Mouse (Mus musculus) cerebellum, adult 2 months (tissue): Measurements from ENCODE around the gene Tal1.

Experiments used
- CTCF ChIP-seq: fragments of 200-500 bp; IDR thresholded peaks from 2 replicates; pipeline ENCODE4 v1.5.1; 2011; ENCODE audit warnings: low read depth, mild to moderate bottlenecking, control low read depth, low read length, moderate library complexity, borderline replicate concordance; ENCODE audit not compliant: insufficient read depth
- POLR2A ChIP-seq: fragments of 200-500 bp; IDR thresholded peaks from 2 replicates; pipeline ENCODE4 v1.6.1; 2011; ENCODE audit warnings: low read length, control low read depth, borderline replicate concordance; ENCODE audit not compliant: insufficient read depth

DNA sequence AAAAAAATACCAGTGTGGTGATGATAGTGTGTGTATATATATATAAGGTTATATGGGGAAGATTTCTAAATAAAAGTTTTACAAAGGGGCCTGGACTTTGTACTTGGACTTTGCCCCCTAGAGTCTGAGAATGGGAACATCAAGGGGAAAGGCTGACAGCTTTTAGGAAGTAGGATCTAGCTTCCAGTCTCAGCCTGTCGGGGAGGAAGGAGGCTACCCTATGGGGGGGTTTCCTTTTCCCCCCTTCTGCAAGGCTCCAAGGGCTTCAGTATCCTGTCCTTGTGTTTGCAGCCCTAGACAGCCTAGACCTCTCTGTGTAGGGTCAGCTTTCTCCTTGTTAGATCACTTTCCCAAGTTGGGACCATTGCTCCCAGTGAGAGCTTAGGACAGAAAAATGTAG lies 15.4 kb downstream of the Tal1 start:
- TF ChIP-seq POLR2A: no peak
- TF ChIP-seq CTCF: no peak
